Mouse (Mus musculus) intestine, embryonic 15.5 days (tissue): Measurements from ENCODE around the gene Rnf167. TPM values are rescaled to one million over a fixed set of nuclear protein-coding genes. Genes with fewer than 3 reads are reported as not detected.

Source experiments
- ATAC-seq: fragments of 200-750 bp; cut with Nextera tagmentation; 2 replicates; pipeline ENCODE4 v1.8.0; 2017; ENCODE audit warnings: moderate TSS enrichment, moderate library complexity
- H3K27ac ChIP-seq: fragments of 300-500 bp; sonication (generic); 2 replicates; pipeline ENCODE4 v1.5.1; 2015; ENCODE audit warnings: mild to moderate bottlenecking, inconsistent platforms
- H3K27me3 ChIP-seq: fragments of 300-500 bp; sonication (generic); replicated peaks from 2 replicates; pipeline ENCODE4 v1.6.1; 2015; ENCODE audit warnings: inconsistent platforms
- H3K36me3 ChIP-seq: fragments of 300-500 bp; sonication (generic); 2 replicates; pipeline ENCODE4 v1.6.1; 2015; ENCODE audit warnings: inconsistent platforms
- H3K4me1 ChIP-seq: fragments of 300-500 bp; sonication (generic); replicated peaks from 2 replicates; pipeline ENCODE4 v1.6.1; 2015; ENCODE audit warnings: inconsistent platforms
- H3K4me2 ChIP-seq: fragments of 300-500 bp; sonication (generic); replicated peaks from 2 replicates; pipeline ENCODE4 v1.6.1; 2015; ENCODE audit warnings: mild to moderate bottlenecking, inconsistent platforms
- H3K4me3 ChIP-seq: fragments of 300-500 bp; sonication (generic); replicated peaks from 2 replicates; pipeline ENCODE4 v1.5.1; 2015; ENCODE audit warnings: inconsistent platforms
- H3K9ac ChIP-seq: fragments of 300-500 bp; sonication (generic); 2 replicates; pipeline ENCODE4 v1.6.1; 2015; ENCODE audit warnings: inconsistent platforms
- H3K9me3 ChIP-seq: fragments of 300-500 bp; sonication (generic); 2 replicates; pipeline ENCODE4 v1.6.1; 2016; ENCODE audit warnings: inconsistent platforms
- WGBS: fragments of 180-500 bp; shearing (Covaris S2); methylation state at CpG from one replicate; pipeline ENCODE4 v1.1.7; 2015; 5-methylcytosine and 5-hydroxymethylcytosine counted together
- polyA plus RNA-seq: library from polyadenylated mRNA; unstranded; fragments of >200 nt; fragmentation: Nextera tagmentation; extraction: Ambion mirVana; gene quantifications from 2 replicates; pipeline ENCODE4 v1.2.1, GENCODE M21; 2015

Rnf167 gene
- polyA plus RNA-seq, 1 experiment from 2014 or later, result 106 TPM

DNA sequence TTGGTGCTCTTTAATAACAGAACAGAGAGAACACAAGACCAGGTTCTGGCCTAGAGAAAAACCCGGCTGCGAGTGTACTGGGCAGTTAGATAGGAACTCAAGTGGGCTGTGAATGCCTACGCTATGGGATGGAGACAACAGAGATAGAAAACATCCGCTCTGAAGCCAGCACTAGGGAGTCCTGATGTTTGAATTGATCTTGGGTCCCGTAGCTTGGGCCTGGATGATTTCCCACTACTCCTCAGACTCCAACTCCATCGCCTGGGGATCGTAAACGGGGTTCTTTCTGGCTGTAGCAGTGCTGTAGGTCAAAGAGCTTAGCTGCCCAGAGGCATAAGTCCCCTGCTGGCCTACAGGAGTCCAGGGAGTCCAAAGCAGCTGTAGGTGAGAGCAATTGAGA, 41.3 kb downstream of the Rnf167 start:
- peak overlapping the region; percentile 77 for H3K4me3 ChIP-seq
- H3K36me3 ChIP-seq, result peaks cover 18% of the 10 kb centered on the region; the same call in 1 of the 2 replicates
- no peak for ATAC-seq
- H3K4me2 ChIP-seq, result peak overlapping the region; percentile 85
- 18% methylated on average over 8 of the region's 8 CpGs for WGBS
- peaks cover 24% of the 10 kb centered on the region for H3K4me1 ChIP-seq
- H3K9ac ChIP-seq, result peak overlapping the region; percentile 78
- no peaks in the 10 kb centered on the region for H3K27me3 ChIP-seq
- no peaks in the 10 kb centered on the region for H3K9me3 ChIP-seq
- peak overlapping the region; percentile 92 for H3K27ac ChIP-seq

DNA sequence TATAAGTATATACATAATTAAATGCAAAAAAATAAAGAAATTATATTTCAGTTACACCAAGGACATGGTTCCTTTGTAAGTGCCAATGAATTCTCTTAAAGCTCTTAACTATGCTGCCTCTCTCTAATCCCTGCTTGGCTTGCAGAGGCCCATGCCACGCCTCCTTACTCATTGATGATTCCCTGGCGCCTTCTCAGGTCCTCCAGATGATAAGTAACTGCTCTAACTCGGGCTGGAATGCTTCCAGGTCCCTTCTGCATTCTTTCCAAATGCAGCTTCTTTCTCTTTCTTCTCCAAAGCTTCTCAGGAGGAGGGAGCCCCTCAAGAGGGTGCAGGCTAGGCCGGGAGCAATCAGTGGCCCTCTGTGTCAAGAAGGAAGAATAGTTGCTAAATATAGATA, 42.5 kb downstream of the Rnf167 start:
- H3K27me3 ChIP-seq, result no peaks in the 10 kb centered on the region
- WGBS, result 41% methylated on average over 4 of the region's 4 CpGs
- no peak overlapping the region for H3K4me2 ChIP-seq
- ATAC-seq, result no peak
- H3K36me3 ChIP-seq, result 0 out of 2 replicates have a peak, but pooled peaks cover 8% of the 10 kb centered on the region
- no peak overlapping the region for H3K9ac ChIP-seq
- H3K9me3 ChIP-seq, result no peaks in the 10 kb centered on the region
- peaks cover 21% of the 10 kb centered on the region for H3K4me1 ChIP-seq
- H3K4me3 ChIP-seq, result no peak overlapping the region
- H3K27ac ChIP-seq, result no peak overlapping the region

DNA sequence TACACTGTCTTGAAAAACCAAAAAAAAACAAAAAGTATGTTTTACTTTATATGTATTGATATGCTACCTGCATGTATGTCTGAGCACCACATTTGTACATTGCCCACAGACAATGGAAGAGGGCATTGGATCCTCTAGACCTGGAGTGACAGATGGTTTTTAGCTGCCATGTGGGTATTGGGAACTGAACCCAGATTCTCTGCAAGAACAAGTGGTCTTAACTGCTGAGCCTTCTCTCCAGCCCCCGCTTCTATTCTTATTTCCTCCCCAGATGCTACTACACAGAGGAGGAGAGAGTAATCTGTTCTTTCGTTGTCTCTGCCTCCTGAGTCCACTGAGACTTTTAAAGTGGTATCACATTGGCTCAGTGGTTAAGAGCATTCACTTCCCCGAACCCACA, 46.5 kb downstream of the Rnf167 start:
- WGBS, result 70% methylated on average over 3 of the region's 3 CpGs
- Histone ChIP-seq H3K27me3 (no peaks in the 10 kb centered on the region), H3K4me2 (no peak overlapping the region), H3K9me3 (no peaks in the 10 kb centered on the region), H3K36me3 (no peaks in the 10 kb centered on the region), H3K9ac (no peak overlapping the region), H3K4me1 (peaks cover 13% of the 10 kb centered on the region), H3K27ac (no peak overlapping the region), H3K4me3 (no peak overlapping the region)
- no peak for ATAC-seq

DNA sequence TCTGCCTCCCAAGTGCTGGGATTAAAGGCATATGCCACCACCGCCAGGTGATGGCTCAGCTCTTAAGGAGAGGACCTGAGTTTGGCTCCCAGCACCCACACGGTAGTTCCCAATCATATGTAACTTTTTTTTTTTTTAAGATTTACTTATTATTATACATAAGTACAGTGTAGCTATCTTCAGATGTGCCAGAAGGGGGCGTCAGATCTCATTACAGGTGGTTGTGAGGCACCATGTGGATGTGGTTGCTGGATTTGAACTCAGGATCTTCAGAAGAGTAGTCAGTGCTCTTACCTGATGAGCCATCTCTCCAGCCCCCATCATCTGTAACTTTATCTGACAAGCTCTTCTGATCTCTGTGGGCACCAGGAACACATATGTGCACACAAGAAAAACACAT, 50.3 kb downstream of the Rnf167 start:
- no peaks in the 10 kb centered on the region for H3K36me3 ChIP-seq

DNA sequence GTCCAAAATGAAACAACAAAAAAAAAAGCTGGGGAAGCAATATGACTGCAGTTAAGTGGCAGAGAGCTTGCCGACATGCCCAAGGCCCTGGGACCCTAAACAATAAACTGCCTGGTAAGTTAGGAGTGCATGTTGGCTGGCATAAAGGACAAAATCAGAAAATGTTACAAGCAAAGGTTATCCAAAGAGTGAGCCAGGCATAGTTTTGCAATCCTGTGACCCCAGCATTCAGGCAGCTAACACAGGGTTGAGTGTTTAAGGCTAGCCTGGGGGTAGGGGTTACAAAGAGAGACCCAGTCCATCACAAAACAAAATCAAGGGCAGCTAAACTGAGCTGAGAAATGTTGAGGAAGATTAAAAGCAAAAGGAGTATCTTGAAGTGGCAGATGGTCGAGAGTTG, 52.0 kb downstream of the Rnf167 start:
- 84% methylated on average over 2 of the region's 2 CpGs for WGBS
- no peak for ATAC-seq
- Histone ChIP-seq H3K4me2 (no peak overlapping the region), H3K9me3 (no peaks in the 10 kb centered on the region), H3K4me1 (peaks cover 18% of the 10 kb centered on the region), H3K27ac (no peak overlapping the region), H3K9ac (no peak overlapping the region), H3K4me3 (no peak overlapping the region), H3K36me3 (0 out of 2 replicates have a peak, but pooled peaks cover 3% of the 10 kb centered on the region), H3K27me3 (no peaks in the 10 kb centered on the region)

More for the DNA sequence above, 50.3 kb downstream of the Rnf167 start:
- no peak overlapping the region for H3K27ac ChIP-seq
- no peak for ATAC-seq
- no peak overlapping the region for H3K9ac ChIP-seq
- H3K4me1 ChIP-seq, result peaks cover 14% of the 10 kb centered on the region
- no peak overlapping the region for H3K4me2 ChIP-seq
- 77% methylated on average over 3 of the region's 3 CpGs for WGBS
- no peak overlapping the region for H3K4me3 ChIP-seq
- no peaks in the 10 kb centered on the region for H3K9me3 ChIP-seq
- H3K27me3 ChIP-seq, result no peaks in the 10 kb centered on the region

DNA sequence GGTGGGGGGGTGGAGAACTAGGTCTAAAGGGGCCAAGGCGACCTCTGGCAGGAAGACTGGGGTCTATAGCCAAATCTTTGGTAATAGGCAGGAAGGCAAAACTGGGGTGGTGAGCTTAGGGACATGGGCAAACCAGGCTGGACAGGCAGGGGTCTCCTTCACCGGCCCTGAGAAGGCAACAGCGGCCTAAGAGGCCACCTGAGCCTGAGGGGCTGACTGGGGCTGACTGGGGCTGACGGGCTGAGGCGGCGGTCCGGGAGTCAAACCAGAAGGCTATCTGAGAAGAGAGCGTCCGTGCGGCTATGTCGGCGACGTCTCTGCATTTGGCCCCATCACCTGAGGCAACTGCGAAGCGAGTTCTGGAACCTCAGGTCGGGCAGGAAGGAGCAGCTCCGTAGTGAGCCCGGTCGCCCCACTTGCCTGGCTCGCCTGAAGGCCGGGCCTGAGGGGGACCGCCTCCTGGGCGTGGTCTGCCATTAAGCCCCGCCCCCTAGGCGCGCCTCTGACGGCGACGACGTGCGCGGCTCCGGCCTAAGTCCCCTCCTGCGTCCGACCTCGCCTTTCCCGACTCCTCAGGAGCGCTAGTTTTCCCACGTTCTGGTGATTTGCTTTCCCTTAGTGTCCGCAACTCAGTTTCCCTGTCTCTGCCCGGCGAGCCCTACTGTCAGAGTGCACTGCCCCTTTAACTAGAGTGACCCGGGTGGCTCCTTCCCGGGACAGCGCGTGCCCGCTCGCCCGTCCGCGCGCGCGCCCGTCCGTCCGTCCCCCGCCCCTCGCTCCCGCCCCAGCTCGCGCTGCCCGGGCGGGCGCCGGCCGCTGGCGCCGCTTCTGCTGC, 52.9 kb downstream of the Rnf167 start, which contains the start of the genes Inca1 and Kif1c:
TSS of gene Inca1 (minus strand) at position 434 of the 835 bp plus-strand sequence.
TSS of gene Kif1c (plus strand) at position 827 of the 835 bp plus-strand sequence.
- Histone ChIP-seq H3K9ac (peak within 1 kb of the TSS; percentile 92), H3K36me3 (peaks cover 11% of the 10 kb centered on the region), H3K9me3 (no peaks in the 10 kb centered on the region), H3K27ac (peak within 1 kb of the TSS; percentile 98), H3K27me3 (no peaks in the 10 kb centered on the region), H3K4me2 (peak within 1 kb of the TSS; percentile 88), H3K4me1 (peaks cover 18% of the 10 kb centered on the region), H3K4me3 (peak within 1 kb of the TSS; percentile 83)
- 1% methylated on average over 60 of the region's 69 CpGs for WGBS
- peak; percentile 96 for ATAC-seq

DNA sequence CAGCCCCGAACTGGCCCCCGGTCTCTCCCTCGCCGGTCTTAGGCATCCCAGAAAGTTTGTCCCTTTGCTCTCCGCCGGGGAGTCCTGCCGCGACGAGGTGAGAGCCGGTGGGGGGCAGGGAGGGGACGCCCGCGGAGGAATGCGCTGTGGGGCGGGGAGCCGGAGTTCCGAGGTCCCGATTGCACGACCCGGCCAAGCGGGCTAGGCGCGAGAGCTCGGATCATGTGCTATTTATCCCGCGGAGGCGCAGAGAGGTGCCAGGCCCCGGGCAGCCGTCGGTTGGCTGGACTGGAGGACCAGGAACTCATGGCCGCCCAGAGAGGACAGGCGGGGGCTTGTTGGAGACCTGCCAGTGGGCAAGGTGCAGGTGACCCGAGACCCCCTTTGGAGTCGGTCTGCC, 53.6 kb downstream of the Rnf167 start:
- Histone ChIP-seq H3K4me2 (peak overlapping the region; percentile 88), H3K9me3 (no peaks in the 10 kb centered on the region), H3K4me1 (peaks cover 18% of the 10 kb centered on the region), H3K9ac (peak overlapping the region; percentile 92), H3K4me3 (peak overlapping the region; percentile 83), H3K36me3 (peaks cover 16% of the 10 kb centered on the region), H3K27ac (peak overlapping the region; percentile 98), H3K27me3 (no peaks in the 10 kb centered on the region)
- peak; percentile 67 for ATAC-seq
- under 1% methylated on average over 34 of the region's 34 CpGs for WGBS

Other genes with a start within 250 kb of the Rnf167 start
- 31.9 and 32.6 TPM in 2 replicates for gene Pelp1, start 237.2 kb upstream of the Rnf167 start, polyA plus RNA-seq
- 13.2 and 15.4 TPM in 2 replicates for gene Arrb2, start 214.6 kb upstream of the Rnf167 start, polyA plus RNA-seq
- 39.9 and 42.4 TPM in 2 replicates for gene Med11, start 195.3 kb upstream of the Rnf167 start, polyA plus RNA-seq
- gene Zmynd15, start 187.8 kb upstream of the Rnf167 start, polyA plus RNA-seq, result 0.78 and 1.2 TPM in 2 replicates
- gene Cxcl16, start 187.3 kb upstream of the Rnf167 start, polyA plus RNA-seq, result 8.6 and 10.4 TPM in 2 replicates
- gene Tm4sf5, start 142.0 kb upstream of the Rnf167 start, polyA plus RNA-seq, result 179 and 192 TPM in 2 replicates
- gene Vmo1, start 132.6 kb upstream of the Rnf167 start, polyA plus RNA-seq, result 0.60 and 0.80 TPM in 2 replicates
- 1.5 and 2.2 TPM in 2 replicates for gene Gltpd2, start 128.0 kb upstream of the Rnf167 start, polyA plus RNA-seq
- gene Psmb6, start 121.9 kb upstream of the Rnf167 start, polyA plus RNA-seq, result 646 and 704 TPM in 2 replicates
- not detected in 2 replicates for gene Gm40193, start 114.3 kb upstream of the Rnf167 start, polyA plus RNA-seq
- 10.3 and 11.0 TPM in 2 replicates for gene Pld2, start 107.2 kb upstream of the Rnf167 start, polyA plus RNA-seq
- gene Mink1, start 84.4 kb upstream of the Rnf167 start, polyA plus RNA-seq, result 11.8 and 12.7 TPM in 2 replicates
- gene 4930544D05Rik, start 31.4 kb upstream of the Rnf167 start, polyA plus RNA-seq, result not detected in 2 replicates
- gene Chrne, start 28.0 kb upstream of the Rnf167 start, polyA plus RNA-seq, result not detected in 2 replicates
- gene Gp1ba, start 8.1 kb upstream of the Rnf167 start, polyA plus RNA-seq, result 0.21 and 0.24 TPM in 2 replicates
- gene Slc25a11, start 244 bp downstream of the Rnf167 start, polyA plus RNA-seq, result 171 and 180 TPM in 2 replicates
- gene Pfn1, start 7.4 kb downstream of the Rnf167 start, polyA plus RNA-seq, result 2,127 and 2,325 TPM in 2 replicates
- gene Eno3, start 10.0 kb downstream of the Rnf167 start, polyA plus RNA-seq, result 12.1 and 15.6 TPM in 2 replicates
- 132 and 154 TPM in 2 replicates for gene Spag7, start 22.2 kb downstream of the Rnf167 start, polyA plus RNA-seq
- 12.1 and 13.5 TPM in 2 replicates for gene Camta2, start 40.9 kb downstream of the Rnf167 start, polyA plus RNA-seq
- gene Inca1, start 52.9 kb downstream of the Rnf167 start, polyA plus RNA-seq, result 1.4 and 1.5 TPM in 2 replicates
- gene Kif1c, start 53.3 kb downstream of the Rnf167 start, polyA plus RNA-seq, result 4.4 TPM in 2 replicates
- gene Zfp3, start 117.0 kb downstream of the Rnf167 start, polyA plus RNA-seq, result 5.3 and 6.2 TPM in 2 replicates
- gene Scimp, start 165.4 kb downstream of the Rnf167 start, polyA plus RNA-seq, result 0.70 and 0.88 TPM in 2 replicates
- gene Rabep1, start 197.5 kb downstream of the Rnf167 start, polyA plus RNA-seq, result 51.4 and 53.9 TPM in 2 replicates